Mouse (Mus musculus): Measurements from ENCODE around the gene Nup93. TPM values are rescaled to one million over a fixed set of nuclear protein-coding genes. Genes with fewer than 3 reads are reported as not detected.
A peak's percentile ranks its signal among the peaks of the same experiment; 100 is the strongest.
"Not testable (repeated sequence)": the region's sequence is repeated elsewhere in the genome, so short reads cannot be mapped to it uniquely, and the experiment has no call there.

The Nup93 gene
- 10 to 100 TPM in 1 of 2 experiments, 1 to 10 TPM in 1; 10.0 to 13.2 TPM for total RNA-seq (2021)
- long read RNA-seq, experiment 1, transcript Nup93-201 (22 exons, 2,707 nt), result major isoform, 15 of 20 reads
- long read RNA-seq, experiment 1, partial matches to known transcripts, result 3 of 20 reads
- long read RNA-seq, experiment 1, other reads (novel, unspliced or antisense), result 1 of 20 reads
- long read RNA-seq, experiment 2, transcript Nup93-201 (22 exons, 2,707 nt), result major isoform, 16 of 19 reads
- long read RNA-seq, experiment 2, partial matches to known transcripts, result 2 of 19 reads
- long read RNA-seq, experiment 2, other reads (novel, unspliced or antisense), result 0 of 19 reads

GRCm38 (mm10) chr8:94214252-94215173 lies at the start of gene Nup93:
Gene Nup93, plus strand, starts transcription at chr8:94214564.
- intact Hi-C loops (cut with DNase I; ENCODE audit: low total_unique reads), result loop anchor here (10.0 kb wide), 1 partner anchor 50 kb away; no protein-coding TSS in a partner anchor
- peak; percentile 99 for DNase-seq

DNA sequence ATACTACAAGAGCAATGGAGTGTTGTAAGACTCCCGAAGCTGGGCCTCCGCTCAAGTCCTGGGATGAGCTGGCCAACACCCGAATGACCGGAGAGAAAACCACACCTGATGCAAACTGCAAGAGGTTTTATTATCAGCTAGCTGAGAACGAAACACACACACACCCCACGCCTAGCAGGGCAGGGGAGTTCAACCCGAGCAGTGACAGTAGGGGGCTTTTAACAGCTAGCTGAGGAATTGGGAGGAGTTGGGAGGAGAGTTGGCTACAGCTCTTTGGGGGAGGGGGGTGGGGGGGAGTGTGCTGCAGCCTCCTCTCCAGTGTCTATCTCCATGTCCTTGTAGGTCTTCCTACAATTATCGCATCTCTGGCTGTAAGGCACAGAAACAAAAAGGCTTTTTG lies 48.6 kb upstream of the Nup93 start:
- DNase-seq, result not testable (repeated sequence)
- intact Hi-C loops (cut with DNase I; ENCODE audit: low total_unique reads), result loop anchor here (5.0 kb wide), 1 partner anchor 37 kb away; no protein-coding TSS in a partner anchor

GRCm38 (mm10) chr8:94167244-94167643 lies 47.1 kb upstream of the Nup93 start:
- intact Hi-C loops (cut with DNase I; ENCODE audit: low total_unique reads), result loop anchor here (5.0 kb wide), 1 partner anchor 35 kb away; no protein-coding TSS in a partner anchor
- peak; percentile 84 for DNase-seq

GRCm38 (mm10) chr8:94169547-94169946 lies 44.8 kb upstream of the Nup93 start:
- intact Hi-C loops (cut with DNase I; ENCODE audit: low total_unique reads), result loop anchor here (5.0 kb wide), 1 partner anchor 33 kb away; no protein-coding TSS in a partner anchor
- no peak for DNase-seq

GRCm38 (mm10) chr8:94171321-94171755 lies 43.0 kb upstream of the Nup93 start:
- intact Hi-C loops (cut with DNase I; ENCODE audit: low total_unique reads), result no loop called here

DNA sequence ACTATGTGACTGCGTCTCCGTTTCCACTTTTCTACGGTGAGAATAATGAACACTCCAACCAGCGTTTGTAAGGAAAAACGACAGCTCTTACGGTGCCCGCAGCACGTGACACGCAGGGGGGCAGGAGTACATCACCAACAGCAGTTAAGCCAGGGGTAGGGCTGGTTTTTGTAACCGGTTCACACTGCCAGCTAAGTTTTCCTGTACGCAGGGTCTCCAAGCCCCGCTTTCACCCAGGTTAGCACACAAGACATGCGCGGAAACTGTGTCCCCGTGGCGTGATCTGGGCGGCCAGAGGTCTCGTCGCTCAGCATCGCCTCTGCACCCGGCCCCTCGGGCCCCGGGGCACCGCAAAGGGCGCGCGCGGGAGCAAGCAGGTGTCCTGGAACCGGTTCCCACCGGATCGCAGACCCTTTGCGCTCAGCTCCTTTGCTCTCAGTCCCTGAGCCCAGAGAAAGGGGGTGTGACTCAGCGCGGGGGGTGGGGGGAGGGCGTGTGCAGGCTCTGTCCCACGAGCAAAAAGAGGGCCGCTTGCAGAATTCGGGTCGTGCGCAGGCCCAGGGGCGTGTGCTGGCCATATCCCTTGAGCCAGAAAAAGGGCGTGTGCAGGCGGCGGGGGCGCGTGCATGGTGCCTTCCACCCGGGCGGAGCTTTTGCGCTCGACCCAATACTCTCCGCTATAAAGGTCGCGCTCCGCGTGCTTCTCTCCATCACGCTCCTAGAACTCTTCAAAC lies 42.1 kb upstream of the Nup93 start, which contains the start of gene Mt2:
Gene Mt2 (plus strand): TSS at position 590 of the 734 bp plus-strand sequence.
- intact Hi-C loops (cut with DNase I; ENCODE audit: low total_unique reads), result no loop called here
- DNase-seq, result peak; percentile 84

More at GRCm38 (mm10) chr8:94171321-94171755, 43.0 kb upstream of the Nup93 start:
- DNase-seq, result peak; percentile 60

DNA sequence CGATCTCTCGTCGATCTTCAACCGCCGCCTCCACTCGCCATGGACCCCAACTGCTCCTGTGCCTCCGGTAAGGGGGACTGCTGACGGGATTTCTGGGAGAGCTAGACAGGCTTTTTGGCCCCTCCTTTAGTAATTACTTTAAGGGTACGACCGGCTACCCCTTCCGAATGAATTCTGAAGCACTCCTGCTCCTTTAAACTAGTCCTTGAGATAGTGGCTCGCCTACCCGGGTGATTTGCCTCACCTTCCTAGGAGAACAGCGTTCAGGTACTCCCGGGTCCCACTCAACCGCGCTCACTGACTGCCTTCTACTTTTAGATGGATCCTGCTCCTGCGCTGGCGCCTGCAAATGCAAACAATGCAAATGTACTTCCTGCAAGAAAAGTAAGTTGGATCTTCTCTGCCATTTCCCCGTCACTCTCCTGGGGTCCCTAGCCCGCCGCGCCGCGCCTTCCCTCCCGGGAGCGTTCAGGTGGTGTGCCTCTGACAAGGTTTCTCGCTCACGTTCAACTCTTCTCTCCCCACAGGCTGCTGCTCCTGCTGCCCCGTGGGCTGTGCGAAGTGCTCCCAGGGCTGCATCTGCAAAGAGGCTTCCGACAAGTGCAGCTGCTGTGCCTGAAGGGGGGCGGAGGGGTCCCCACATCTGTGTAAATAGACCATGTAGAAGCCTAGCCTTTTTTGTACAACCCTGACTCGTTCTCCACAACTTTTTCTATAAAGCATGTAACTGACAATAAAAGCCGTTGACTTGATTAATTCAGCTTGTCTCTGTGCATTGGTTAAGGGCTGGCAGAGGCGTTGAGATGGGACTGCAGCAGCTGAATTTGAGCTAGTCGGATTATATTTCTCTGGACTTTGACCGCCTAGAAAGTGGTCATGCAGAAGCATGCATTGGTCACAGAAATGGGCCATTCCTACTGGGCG lies 41.3 kb upstream of the Nup93 start:
- intact Hi-C loops (cut with DNase I; ENCODE audit: low total_unique reads), result no loop called here
- no peak for DNase-seq

- intact Hi-C loops (cut with DNase I; ENCODE audit: low total_unique reads), result no loop called here
Measured at GRCm38 (mm10) chr8:94173848-94174403, 40.4 kb upstream of the Nup93 start.

DNA sequence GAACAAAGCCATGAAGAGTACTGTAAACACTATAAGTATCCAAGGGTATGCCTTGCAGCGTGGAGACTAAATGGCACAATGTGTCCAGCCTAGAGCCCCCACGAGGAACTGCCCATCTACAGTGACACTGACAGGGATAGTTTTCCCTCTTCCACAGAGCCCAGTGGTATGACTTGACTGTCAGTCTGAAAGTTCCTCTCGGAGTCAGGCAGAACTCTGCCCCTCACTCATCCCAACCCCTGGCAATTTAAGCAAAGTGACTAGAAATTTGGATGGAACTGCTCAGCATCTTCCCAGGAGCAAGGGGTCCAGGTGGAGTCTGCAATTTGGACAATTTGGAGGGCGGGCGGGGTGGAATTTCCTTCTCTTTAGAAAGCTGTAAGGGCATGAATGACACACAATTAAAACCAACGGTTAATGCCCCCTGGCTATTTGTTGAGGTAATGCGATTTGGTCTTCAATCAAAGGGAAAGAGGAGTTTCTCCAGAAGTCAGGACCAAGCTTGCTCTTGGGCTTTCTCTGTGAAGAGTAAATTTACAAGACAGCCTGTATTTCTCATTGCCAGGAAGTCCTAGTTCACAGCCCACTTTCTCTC lies 39.6 kb upstream of the Nup93 start:
- no peak for DNase-seq
- intact Hi-C loops (cut with DNase I; ENCODE audit: low total_unique reads), result no loop called here

More at GRCm38 (mm10) chr8:94173848-94174403, 40.4 kb upstream of the Nup93 start:
- DNase-seq, result no peak

- intact Hi-C loops (cut with DNase I; ENCODE audit: low total_unique reads), result no loop called here
- no peak for DNase-seq
Measured at GRCm38 (mm10) chr8:94177716-94178390, 36.5 kb upstream of the Nup93 start.

GRCm38 (mm10) chr8:94178857-94179712 lies 35.3 kb upstream of the Nup93 start, which contains the start of gene Mt1:
Gene Mt1, plus strand, starts transcription at chr8:94179082.
- peak; percentile 92 for DNase-seq
- intact Hi-C loops (cut with DNase I; ENCODE audit: low total_unique reads), result no loop called here

DNA sequence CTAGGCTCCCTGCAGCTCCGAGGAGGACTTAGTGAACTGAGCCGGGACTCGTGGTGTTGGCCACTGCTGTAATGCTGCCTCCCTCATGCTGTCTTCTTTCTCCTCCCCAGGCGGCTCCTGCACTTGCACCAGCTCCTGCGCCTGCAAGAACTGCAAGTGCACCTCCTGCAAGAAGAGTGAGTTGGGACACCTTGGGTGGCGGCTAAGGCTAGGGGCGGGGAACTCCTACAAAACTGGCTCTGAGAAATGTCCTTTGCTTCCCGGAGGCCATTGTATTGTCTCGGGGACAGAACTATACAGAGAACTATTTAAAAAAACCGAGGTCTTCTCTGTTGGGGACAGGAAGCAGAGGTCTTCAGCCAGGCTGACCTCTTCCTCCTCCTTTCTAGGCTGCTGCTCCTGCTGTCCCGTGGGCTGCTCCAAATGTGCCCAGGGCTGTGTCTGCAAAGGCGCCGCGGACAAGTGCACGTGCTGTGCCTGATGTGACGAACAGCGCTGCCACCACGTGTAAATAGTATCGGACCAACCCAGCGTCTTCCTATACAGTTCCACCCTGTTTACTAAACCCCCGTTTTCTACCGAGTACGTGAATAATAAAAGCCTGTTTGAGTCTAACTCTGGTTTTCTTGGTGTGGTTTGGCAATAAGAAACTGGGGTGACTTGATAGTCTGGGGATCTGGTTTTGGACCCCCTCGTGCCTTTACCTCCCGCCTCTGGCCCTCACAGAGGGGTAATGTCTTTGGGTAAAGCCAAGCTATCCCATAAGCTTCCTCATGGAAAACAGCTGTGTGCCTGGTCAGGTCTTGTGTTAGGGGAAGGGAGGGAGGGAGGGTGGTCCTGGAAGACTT lies 34.4 kb upstream of the Nup93 start:
- DNase-seq, result no peak
- intact Hi-C loops (cut with DNase I; ENCODE audit: low total_unique reads), result no loop called here

GRCm38 (mm10) chr8:94180561-94180908 lies 33.8 kb upstream of the Nup93 start:
- intact Hi-C loops (cut with DNase I; ENCODE audit: low total_unique reads), result no loop called here
- no peak for DNase-seq

DNA sequence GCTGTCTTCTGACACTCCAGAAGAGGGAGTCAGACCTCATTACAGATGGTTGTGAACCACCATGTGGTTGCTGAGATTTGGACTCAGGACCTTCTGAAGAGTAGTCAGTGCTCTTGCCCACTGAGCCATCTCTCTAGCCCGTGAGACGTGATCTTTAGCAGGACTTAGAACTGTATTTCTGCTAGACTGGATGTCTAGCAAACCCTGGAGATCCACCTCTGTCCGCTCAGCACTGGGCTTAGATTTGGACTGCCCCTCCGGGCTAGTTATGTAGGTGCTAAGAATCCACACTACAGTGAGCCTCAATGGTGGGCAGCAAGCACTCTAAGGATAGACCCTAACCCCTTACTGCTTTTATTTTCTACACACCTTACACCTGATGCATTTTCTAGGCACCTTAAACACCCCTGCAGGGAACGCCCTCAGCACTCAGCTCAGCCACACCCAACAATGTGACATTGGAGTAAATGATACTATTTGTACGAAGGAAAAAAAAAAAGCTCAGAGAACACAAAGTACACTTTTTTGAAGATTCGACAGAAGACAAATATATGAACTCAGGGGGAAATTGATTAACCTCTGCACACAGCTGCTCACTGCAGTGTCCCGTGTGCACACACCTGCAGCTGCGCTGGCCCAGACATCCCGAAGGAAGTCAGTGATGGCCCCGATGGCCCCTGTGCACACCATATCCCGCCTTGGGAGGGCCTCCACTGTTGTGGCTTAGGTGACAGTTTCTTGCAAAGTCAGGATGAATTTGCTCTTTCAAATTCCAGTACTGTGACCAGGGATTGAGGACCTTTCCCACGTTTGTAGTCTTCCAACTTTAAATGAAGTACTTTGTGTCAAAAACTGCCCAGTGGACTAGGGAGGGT lies 32.1 kb upstream of the Nup93 start:
- no peak for DNase-seq
- intact Hi-C loops (cut with DNase I; ENCODE audit: low total_unique reads), result no loop called here
